Comparison of ENCODE assay signal across 25 mouse cellular contexts in the genomic region with DNA sequence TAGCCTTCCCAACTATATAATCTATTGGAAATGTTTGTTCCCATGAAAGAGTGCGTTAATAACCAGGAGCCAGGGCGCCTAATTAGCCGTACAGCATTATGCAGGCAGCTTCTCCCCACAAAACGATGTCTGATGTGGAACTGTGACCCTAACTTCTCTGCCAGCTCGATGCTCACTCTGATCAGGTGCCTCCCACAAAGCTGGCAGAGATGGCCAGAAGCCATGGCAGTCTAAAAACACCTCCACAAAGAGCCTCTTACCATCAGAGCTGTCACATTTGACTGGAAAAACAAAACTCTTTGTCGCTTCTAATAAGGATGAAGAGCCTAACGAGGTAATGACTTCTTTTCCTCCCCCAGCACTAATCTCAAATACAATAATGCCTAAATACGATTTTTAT.
A peak's percentile ranks its signal among the peaks of the same experiment; 100 is the strongest.
DNase-seq lines count a peak whose midpoint lies in the region; ATAC-seq and TF ChIP-seq lines count a peak whose summit lies in the region.
"Had no signal": no experiment of that assay in that cellular context is flagged by ENCODE, and none has a peak within 500 bp of the region (broad histone marks: within the 10 kb centered on the region; RNA-seq: fewer than 3 reads in every experiment).

No protein-coding gene starts in this region.

- H3K4me2 ChIP-seq in forebrain, embryonic 14.5 days (ENCODE audit: low read length): no peak overlapping the region
- H3K4me2 ChIP-seq in forebrain, embryonic 11.5 days (ENCODE audit: low read depth, low read length, severe bottlenecking): no peak overlapping the region
- no peak overlapping the region for H3K4me2 ChIP-seq in midbrain, postnatal 0 days (ENCODE audit: low read depth, low read length, poor library complexity, severe bottlenecking)
- H3K4me2 ChIP-seq: forebrain, embryonic 15.5 days; heart, embryonic 12.5 days; heart, embryonic 15.5 days; hindbrain, embryonic 13.5 days had no signal

- H3K36me3 ChIP-seq in forebrain, embryonic 14.5 days (ENCODE audit: control insufficient read depth, insufficient read depth, low read length): no peaks in the 10 kb centered on the region
- no peaks in the 10 kb centered on the region for H3K36me3 ChIP-seq in forebrain, embryonic 11.5 days (ENCODE audit: control insufficient read depth, insufficient read depth, low read length)
- no peaks in the 10 kb centered on the region for H3K36me3 ChIP-seq in midbrain, postnatal 0 days (ENCODE audit: insufficient read depth, low read length)
- no peaks in the 10 kb centered on the region for H3K36me3 ChIP-seq in midbrain, embryonic 10.5 days
- H3K36me3 ChIP-seq: forebrain, embryonic 15.5 days; G1E; heart, embryonic 12.5 days; heart, embryonic 15.5 days; hindbrain, embryonic 10.5 days; hindbrain, embryonic 13.5 days had no signal

- no peak overlapping the region for H3K27ac ChIP-seq in forebrain, embryonic 14.5 days (ENCODE audit: low read depth, low read length)
- H3K27ac ChIP-seq in forebrain, embryonic 11.5 days (ENCODE audit: low read depth, low read length): no peak overlapping the region
- no peak overlapping the region for H3K27ac ChIP-seq in midbrain, postnatal 0 days (ENCODE audit: low read depth, low read length)
- no peak overlapping the region for H3K27ac ChIP-seq in midbrain, embryonic 10.5 days (replicated peaks)
- H3K27ac ChIP-seq: forebrain, embryonic 15.5 days; heart, embryonic 15.5 days; hindbrain, embryonic 13.5 days had no signal

- H3K9me3 ChIP-seq in forebrain, embryonic 14.5 days (replicated peaks; ENCODE audit: control insufficient read depth, low read length): no peaks in the 10 kb centered on the region
- no peaks in the 10 kb centered on the region for H3K9me3 ChIP-seq in forebrain, embryonic 11.5 days (ENCODE audit: control insufficient read depth, low read length)
- no peaks in the 10 kb centered on the region for H3K9me3 ChIP-seq in midbrain, postnatal 0 days (ENCODE audit: low read length)
- H3K9me3 ChIP-seq in midbrain, embryonic 10.5 days (replicated peaks): no peaks in the 10 kb centered on the region
- H3K9me3 ChIP-seq: forebrain, embryonic 15.5 days; heart, embryonic 12.5 days; heart, embryonic 15.5 days; hindbrain, embryonic 10.5 days; hindbrain, embryonic 13.5 days had no signal

- ATAC-seq in forebrain, embryonic 14.5 days: peak; percentile 37; the same call in 1 of the 2 replicates
- no peak for ATAC-seq in forebrain, embryonic 11.5 days (replicated peaks; ENCODE audit: low FRiP score)
- no peak for ATAC-seq in midbrain, postnatal 0 days (ENCODE audit: low FRiP score)
- ATAC-seq: forebrain, embryonic 15.5 days; hindbrain, embryonic 16.5 days had no signal

- no peak for TF ChIP-seq CTCF in midbrain, postnatal 0 days (IDR thresholded peaks at IDR 0.05)
- TF ChIP-seq CTCF in brain, embryonic 14.5 days (IDR thresholded peaks at IDR 0.05; ENCODE audit: borderline replicate concordance, extremely low read depth, insufficient read depth, insufficient read length): no peak

- DNase-seq in forebrain, embryonic 14.5 days (ENCODE audit: low spot score): peak; percentile 74
- DNase-seq in forebrain, embryonic 11.5 days (ENCODE audit: low spot score): no peak
- DNase-seq in midbrain, postnatal 0 days (ENCODE audit: low spot score): peak; percentile 5
- no peak for DNase-seq in midbrain, embryonic 10.5 days (ENCODE audit: low spot score)
- peak; percentile 88 for DNase-seq in brain, embryonic 14.5 days (ENCODE audit: low read depth)
- no peak for DNase-seq in kidney, postnatal 36 days
- no peak for DNase-seq in left cerebral cortex, postnatal 25 days (ENCODE audit: low spot score in 2 of 2)
- DNase-seq: adrenal gland, adult 2 months; adrenal gland, postnatal 14 days; B cell, adult 2 months; cerebellum, adult 18-20 months; cerebellum, adult 9-10 months; cerebellum, postnatal 14 days; gastrocnemius, postnatal 25 days; heart, adult 18-20 months; heart, postnatal 10 days; heart, postnatal 36 days had no signal

- peaks cover 4% of the 10 kb centered on the region; the same call in 1 of the 2 replicates for H3K4me1 ChIP-seq in forebrain, embryonic 14.5 days (ENCODE audit: control insufficient read depth, insufficient read depth, low read length)
- no peaks in the 10 kb centered on the region for H3K4me1 ChIP-seq in forebrain, embryonic 11.5 days (replicated peaks; ENCODE audit: control insufficient read depth, insufficient read depth, low read length)
- H3K4me1 ChIP-seq in midbrain, postnatal 0 days (ENCODE audit: insufficient read depth, low read length): no peaks in the 10 kb centered on the region
- H3K4me1 ChIP-seq in midbrain, embryonic 10.5 days: peaks cover 5% of the 10 kb centered on the region; the same call in 1 of the 2 replicates
- H3K4me1 ChIP-seq: heart, embryonic 12.5 days; heart, embryonic 15.5 days had no signal

- WGBS in forebrain, embryonic 14.5 days: 17% methylated on average over 8 of the region's 8 CpGs
- 49% methylated on average over 8 of the region's 8 CpGs for WGBS in forebrain, embryonic 11.5 days
- 42% methylated on average over 8 of the region's 8 CpGs for WGBS in midbrain, postnatal 0 days
- 82% methylated on average over 8 of the region's 8 CpGs for WGBS in midbrain, embryonic 10.5 days

- H3K27me3 ChIP-seq in forebrain, embryonic 14.5 days (replicated peaks; ENCODE audit: control insufficient read depth, insufficient read depth, low read length): no peaks in the 10 kb centered on the region
- no peaks in the 10 kb centered on the region for H3K27me3 ChIP-seq in forebrain, embryonic 11.5 days (ENCODE audit: control insufficient read depth, insufficient read depth, low read length)
- no peaks in the 10 kb centered on the region; the same call in 1 of the 2 replicates for H3K27me3 ChIP-seq in midbrain, postnatal 0 days (ENCODE audit: insufficient read depth, low read length)
- no peaks in the 10 kb centered on the region for H3K27me3 ChIP-seq in midbrain, embryonic 10.5 days (ENCODE audit: low read depth, poor library complexity, severe bottlenecking)
- H3K27me3 ChIP-seq: CH12.LX; forebrain, embryonic 15.5 days; heart, embryonic 12.5 days; hindbrain, embryonic 13.5 days had no signal

- TF ChIP-seq POLR2A in brain, embryonic 14.5 days (IDR thresholded peaks at IDR 0.05; ENCODE audit: borderline replicate concordance, extremely low read depth, insufficient read depth, insufficient read length, poor library complexity, severe bottlenecking): no peak

- no peak overlapping the region for H3K4me3 ChIP-seq in forebrain, embryonic 14.5 days (ENCODE audit: low read depth, low read length)
- H3K4me3 ChIP-seq in forebrain, embryonic 11.5 days (ENCODE audit: low read depth, low read length): no peak overlapping the region
- no peak overlapping the region for H3K4me3 ChIP-seq in midbrain, postnatal 0 days (ENCODE audit: low read depth, low read length)
- H3K4me3 ChIP-seq in midbrain, embryonic 10.5 days: no peak overlapping the region
- H3K4me3 ChIP-seq: forebrain, embryonic 15.5 days; heart, embryonic 12.5 days; heart, embryonic 15.5 days; hindbrain, embryonic 10.5 days; hindbrain, embryonic 13.5 days had no signal

- intact Hi-C loops in left cerebral cortex, postnatal 25 days (cut with DNase I): no loop called here

- no peak overlapping the region for H3K9ac ChIP-seq in forebrain, embryonic 14.5 days (ENCODE audit: low read length)
- H3K9ac ChIP-seq in forebrain, embryonic 11.5 days (ENCODE audit: low read length): no peak overlapping the region; the same call in 1 of the 2 replicates
- no peak overlapping the region for H3K9ac ChIP-seq in midbrain, postnatal 0 days (replicated peaks; ENCODE audit: low read length, poor library complexity, severe bottlenecking)
- H3K9ac ChIP-seq: forebrain, embryonic 15.5 days; heart, embryonic 12.5 days; heart, embryonic 15.5 days; hindbrain, embryonic 13.5 days had no signal

Comparison
In these comparisons a context has a peak if more than half of its experiments do, and no peak if none do; other contexts are left out.
1. DNase-seq: peak in forebrain, embryonic 14.5 days (single experiment), midbrain, postnatal 0 days (single experiment) and brain, embryonic 14.5 days (single experiment); none in forebrain, embryonic 11.5 days (single experiment), midbrain, embryonic 10.5 days (single experiment), kidney, postnatal 36 days (0 of 2) and left cerebral cortex, postnatal 25 days (0 of 2).